Mouse (Mus musculus) MEL (cell line): Measurements from ENCODE around the gene Wdr18.

Source experiments
- E2F4 ChIP-seq: IDR thresholded peaks from 2 replicates; pipeline ENCODE4 v1.6.1; 2011; ENCODE audit warnings: low read depth, low read length, improper control_type of control experiment, borderline replicate concordance
- MEF2A ChIP-seq: IDR thresholded peaks from 2 replicates; pipeline ENCODE4 v1.6.1; 2014; ENCODE audit warnings: low read depth, mild to moderate bottlenecking, inconsistent platforms, low read length, improper control_type of control experiment; ENCODE audit not compliant: poor library complexity, insufficient replicate concordance, severe bottlenecking; ENCODE audit errors: extremely low read depth

GRCm38 (mm10) chr10:79997819-79998218, 37.9 kb downstream of the Wdr18 start:
- TF ChIP-seq MEF2A = no peak
- no peak for TF ChIP-seq E2F4
